Mouse (Mus musculus): ENCODE data around the gene H1foo.

- TF ChIP-seq POLR2A (IDR thresholded peaks at IDR 0.05; ENCODE audit: borderline replicate concordance, extremely low read depth, low read depth, low read length), result no peak
- TF ChIP-seq CTCF (IDR thresholded peaks at IDR 0.05; ENCODE audit: insufficient read depth, low read length), result no peak
Measured at GRCm38 (mm10) chr6:115897926-115898520, 46.7 kb upstream of the H1foo start.
